Mouse (Mus musculus) mesoderm, embryonic 11.5 days (tissue): Measurements from ENCODE around the gene Mto1.
A peak's percentile ranks its signal among the peaks of the same experiment; 100 is the strongest.
"Not testable (repeated sequence)": the region's sequence is repeated elsewhere in the genome, so short reads cannot be mapped to it uniquely, and the experiment has no call there.

ENCODE experiments used
- DNase-seq: peaks from one replicate; pipeline ENCODE4 v3.0.0-alpha.2; 2012; ENCODE audit warnings: low read depth, low spot score

Mto1 gene

GRCm38 (mm10) chr9:78475873-78476272 lies 27.9 kb downstream of the Mto1 start:
- no peak for DNase-seq

- no peak for DNase-seq
Observed at GRCm38 (mm10) chr9:78476531-78477020, 28.6 kb downstream of the Mto1 start.

- peak; percentile 62 for DNase-seq
Observed at GRCm38 (mm10) chr9:78477021-78477551, 29.1 kb downstream of the Mto1 start.

GRCm38 (mm10) chr9:78478009-78478605 lies 30.1 kb downstream of the Mto1 start:
- DNase-seq: not testable (repeated sequence)

- not testable (repeated sequence) for DNase-seq
Observed at GRCm38 (mm10) chr9:78479308-78479707, 31.3 kb downstream of the Mto1 start.

GRCm38 (mm10) chr9:78480227-78480626 lies 32.2 kb downstream of the Mto1 start:
- not testable (repeated sequence) for DNase-seq

GRCm38 (mm10) chr9:78480706-78481358 lies 32.8 kb downstream of the Mto1 start:
- peak; percentile 74 for DNase-seq

GRCm38 (mm10) chr9:78481423-78482331 lies 33.7 kb downstream of the Mto1 start:
- DNase-seq: peak; percentile 99

GRCm38 (mm10) chr9:78482386-78482785 lies 34.4 kb downstream of the Mto1 start:
- DNase-seq: no peak

GRCm38 (mm10) chr9:78484660-78485059 lies 36.7 kb downstream of the Mto1 start:
- no peak for DNase-seq

GRCm38 (mm10) chr9:78488021-78488420 lies 40.0 kb downstream of the Mto1 start:
- not testable (repeated sequence) for DNase-seq

GRCm38 (mm10) chr9:78488890-78489420 lies 40.9 kb downstream of the Mto1 start, which contains the start of gene Eef1a1:
Gene Eef1a1, minus strand, starts transcription at chr9:78489151.
- DNase-seq: no peak

- no peak for DNase-seq
Observed at GRCm38 (mm10) chr9:78491169-78491568, 43.2 kb downstream of the Mto1 start.

- DNase-seq: no peak
Observed at GRCm38 (mm10) chr9:78492254-78492653, 44.2 kb downstream of the Mto1 start.

- DNase-seq: no peak
Observed at GRCm38 (mm10) chr9:78493171-78493570, 45.2 kb downstream of the Mto1 start.

- peak; percentile 39 for DNase-seq
Observed at GRCm38 (mm10) chr9:78500386-78500785, 52.4 kb downstream of the Mto1 start.

- no peak for DNase-seq
Observed at GRCm38 (mm10) chr9:78501284-78501683, 53.3 kb downstream of the Mto1 start.

- peak; percentile 80 for DNase-seq
Observed at GRCm38 (mm10) chr9:78503223-78504079, 55.4 kb downstream of the Mto1 start.

- DNase-seq: no peak
Observed at GRCm38 (mm10) chr9:78504133-78504532, 56.1 kb downstream of the Mto1 start.

- DNase-seq: no peak
Observed at GRCm38 (mm10) chr9:78504679-78505078, 56.7 kb downstream of the Mto1 start.

GRCm38 (mm10) chr9:78505223-78505622 lies 57.2 kb downstream of the Mto1 start:
- DNase-seq: no peak
